Mouse (Mus musculus) NIH3T3 (cell line): ENCODE measurements around the gene Acvr2a.
A peak's percentile ranks its signal among the peaks of the same experiment; 100 is the strongest.
"Not testable (repeated sequence)": the region's sequence is repeated elsewhere in the genome, so short reads cannot be mapped to it uniquely, and the experiment has no call there.

Experiments used
- DNase-seq: peaks from one replicate; pipeline ENCODE4 v3.0.0-alpha.2; 2012; ENCODE audit warnings: low read depth

Gene Acvr2a

GRCm38 (mm10) chr2:48813371-48814222 is at the start of gene Acvr2a:
Gene Acvr2a, plus strand, starts transcription at chr2:48814109.
- DNase-seq: peak; percentile 95

- DNase-seq: no peak
Measured at GRCm38 (mm10) chr2:48766513-48766912, 47.4 kb upstream of the Acvr2a start.

DNA sequence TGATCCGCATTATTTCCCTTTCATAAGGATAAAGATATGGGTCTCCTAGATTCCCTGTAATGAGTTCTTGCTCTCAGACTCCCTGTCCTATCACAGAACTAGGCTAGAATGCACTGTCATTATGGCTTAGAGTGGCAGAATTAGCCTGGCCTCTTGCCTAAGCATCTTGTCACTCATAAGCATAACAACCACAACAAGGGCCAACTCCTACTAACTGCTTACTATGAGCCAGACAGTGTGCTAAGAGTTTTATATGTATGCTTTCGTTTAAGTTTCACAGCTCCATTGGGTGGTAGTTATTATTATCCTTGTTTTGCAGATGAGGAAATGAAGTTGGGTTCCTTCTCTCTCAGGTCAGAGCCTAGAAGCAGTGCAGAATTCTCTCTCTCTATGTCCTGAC is 46.1 kb upstream of the Acvr2a start:
- DNase-seq: no peak

DNA sequence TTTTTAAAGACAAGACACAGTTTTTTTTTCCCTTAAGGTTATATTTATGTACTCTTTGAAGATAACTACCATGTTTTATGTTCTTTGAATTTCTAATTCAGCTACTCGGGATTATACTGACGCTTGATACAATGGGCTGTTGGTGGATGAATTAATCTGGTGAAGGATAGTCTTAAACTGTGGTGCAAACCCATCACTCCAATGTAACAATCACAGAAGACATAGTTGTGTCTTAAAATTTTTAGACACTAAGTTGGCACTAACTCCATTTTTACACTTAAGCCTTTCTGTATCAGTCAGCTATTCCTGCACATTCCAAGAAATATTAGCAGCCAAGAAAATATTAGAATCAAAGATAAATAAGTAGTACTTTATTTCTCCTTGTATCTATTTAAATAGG is 45.7 kb upstream of the Acvr2a start:
- DNase-seq: no peak

DNA sequence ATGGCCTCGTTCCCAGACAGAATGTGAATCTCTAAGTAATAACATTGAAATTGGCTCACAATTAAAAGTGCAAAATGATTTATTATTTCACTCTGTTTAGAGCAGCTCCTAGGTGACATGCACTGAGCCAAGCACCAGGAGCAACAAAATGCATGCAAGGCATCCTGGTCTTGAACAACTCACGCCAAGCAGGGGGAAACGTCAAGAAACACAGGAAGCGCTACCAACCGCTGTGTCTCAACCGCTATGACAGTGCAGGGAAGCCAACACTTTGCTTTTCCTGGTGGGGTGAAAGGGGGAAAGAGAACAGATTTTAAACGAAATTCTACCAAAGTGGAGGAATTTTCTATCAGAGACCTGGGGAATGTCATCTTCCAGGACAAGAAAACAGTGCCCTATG is 43.8 kb upstream of the Acvr2a start:
- DNase-seq: no peak

GRCm38 (mm10) chr2:48770634-48771033 is 43.3 kb upstream of the Acvr2a start:
- no peak for DNase-seq

- DNase-seq: no peak
Measured at GRCm38 (mm10) chr2:48775281-48775680, 38.6 kb upstream of the Acvr2a start.

DNA sequence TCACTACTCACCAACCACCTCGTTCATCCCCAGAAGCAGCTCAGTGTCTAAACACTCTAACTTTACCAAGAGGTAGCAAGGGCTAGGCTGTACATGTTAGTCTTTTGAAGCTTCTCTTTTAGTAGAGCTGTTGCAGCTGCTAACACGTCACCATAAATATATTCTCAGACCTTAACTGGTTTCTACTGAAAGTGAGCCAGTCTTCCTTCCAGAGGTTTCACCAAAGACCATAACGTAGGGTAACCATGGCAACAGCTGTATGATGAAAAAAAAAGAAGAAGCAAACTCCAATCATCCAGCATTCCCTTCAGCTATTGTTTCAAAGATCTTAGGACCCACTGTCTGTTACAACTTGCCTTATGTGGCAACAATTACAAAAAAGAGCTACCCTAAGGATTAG is 25.0 kb upstream of the Acvr2a start:
- DNase-seq: no peak

DNA sequence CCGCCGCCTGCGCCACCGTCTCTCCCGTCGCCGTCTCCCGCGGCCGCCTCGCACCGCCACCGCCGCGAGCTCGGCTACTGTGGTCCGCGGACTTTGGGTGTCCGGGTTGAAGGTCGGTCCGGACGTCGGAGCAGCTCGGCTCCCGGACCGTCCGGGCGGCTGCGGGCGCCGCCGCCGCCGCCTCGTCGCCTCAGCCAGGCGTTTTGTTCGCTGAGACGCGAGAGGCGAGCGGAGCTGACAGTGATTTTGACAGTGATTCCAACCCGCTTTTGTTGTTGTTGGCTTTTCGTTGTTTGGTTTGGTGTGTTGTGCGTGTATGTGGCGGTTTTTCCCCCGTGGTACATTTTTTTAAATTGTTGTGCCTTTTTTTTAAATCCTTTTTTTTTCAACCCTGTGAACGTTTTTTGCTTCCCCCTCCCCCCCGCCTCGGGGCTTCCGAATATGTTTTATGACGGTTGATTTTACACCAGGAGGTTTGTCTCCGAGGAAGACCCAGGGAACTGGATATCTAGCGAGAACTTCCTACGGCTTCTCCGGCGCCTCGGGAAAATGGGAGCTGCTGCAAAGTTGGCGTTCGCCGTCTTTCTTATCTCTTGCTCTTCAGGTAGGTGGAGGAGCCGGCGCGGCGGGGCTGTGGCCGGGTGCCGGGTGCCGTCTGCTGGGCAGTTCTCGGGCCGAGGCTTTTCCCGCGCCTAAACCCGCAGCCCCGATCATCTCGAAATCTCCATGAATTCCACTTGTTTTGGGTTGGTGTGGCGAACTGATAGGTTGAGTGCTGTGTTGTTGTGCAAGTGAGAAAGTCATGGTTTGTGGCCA is 522 bp downstream of the Acvr2a start:
- peak; percentile 55 for DNase-seq

DNA sequence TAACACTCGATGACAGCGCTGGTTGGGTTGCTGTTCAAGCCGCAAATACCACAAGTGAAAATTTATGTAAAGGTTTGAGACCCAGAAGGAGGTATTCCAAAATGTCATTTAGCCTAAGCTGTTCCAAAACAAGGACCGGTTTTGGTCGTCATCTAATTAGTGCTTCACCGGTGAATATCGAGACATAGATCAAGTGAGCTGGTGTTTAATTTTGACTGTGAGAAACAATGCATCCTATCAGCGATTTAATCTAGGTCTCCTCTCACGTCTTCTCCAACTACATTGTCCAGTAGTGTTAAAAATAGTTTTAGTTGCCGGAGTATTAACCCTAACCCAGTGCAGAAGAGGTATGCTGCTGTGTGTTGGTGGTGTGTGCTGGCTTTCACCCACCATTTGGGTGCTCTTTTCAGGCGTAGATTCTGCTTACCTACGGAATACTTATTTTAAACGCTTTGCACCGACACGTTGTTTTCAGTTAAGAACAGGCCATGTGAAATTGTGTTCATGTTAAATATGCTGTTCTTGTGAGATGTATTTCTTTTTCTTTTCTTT is 1.2 kb downstream of the Acvr2a start:
- DNase-seq: no peak

- DNase-seq: no peak
Measured at GRCm38 (mm10) chr2:48816141-48817028, 2.5 kb downstream of the Acvr2a start.

DNA sequence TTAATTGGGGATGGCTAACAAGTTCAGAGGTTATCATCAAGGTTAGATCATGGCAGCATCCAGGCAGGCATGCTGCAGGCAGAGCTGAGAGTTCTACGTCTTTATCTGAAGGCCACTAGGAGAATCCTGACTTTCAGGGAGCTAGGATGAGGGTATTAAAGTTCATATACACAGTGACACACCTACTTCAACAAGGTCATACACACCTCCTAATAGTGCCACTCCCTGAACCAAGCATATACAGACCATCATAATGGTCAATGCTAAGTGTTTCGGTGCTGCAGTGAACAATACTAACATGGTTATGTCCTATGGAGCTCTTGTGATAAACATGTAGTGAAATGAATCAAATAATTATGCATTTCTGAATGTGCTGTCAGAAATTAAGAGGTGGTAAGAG is 12.0 kb downstream of the Acvr2a start:
- DNase-seq: no peak

- DNase-seq: no peak
Measured at GRCm38 (mm10) chr2:48826380-48826779, 12.5 kb downstream of the Acvr2a start.

GRCm38 (mm10) chr2:48830492-48830891 is 16.6 kb downstream of the Acvr2a start:
- DNase-seq: no peak

- no peak for DNase-seq
Measured at GRCm38 (mm10) chr2:48832305-48832704, 18.4 kb downstream of the Acvr2a start.

DNA sequence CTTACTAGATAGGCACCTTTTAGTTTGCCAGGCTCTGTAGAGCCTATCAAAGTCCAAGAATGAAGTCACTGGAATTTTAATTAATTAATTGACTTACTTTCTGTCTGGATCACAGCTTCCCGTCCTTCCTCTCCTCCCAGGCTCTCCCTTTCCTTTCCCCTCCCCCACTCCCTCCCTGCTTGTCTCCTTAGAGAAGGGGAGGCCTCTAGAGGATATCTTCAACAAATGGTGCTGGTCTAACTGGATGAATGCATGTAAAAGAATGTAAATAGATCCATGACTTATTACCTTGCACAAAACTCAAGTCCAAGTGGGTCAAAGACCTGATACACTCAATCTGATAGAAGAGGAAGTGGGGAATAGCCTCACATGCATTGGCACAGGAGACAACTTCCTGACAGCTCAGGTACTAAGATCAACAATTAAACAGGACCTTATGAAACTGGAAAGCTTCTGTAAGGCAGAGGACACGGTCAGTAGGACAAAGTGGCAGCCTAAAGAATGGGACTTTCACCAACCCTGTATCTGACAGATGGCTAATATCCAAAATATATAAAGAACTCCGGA is 20.1 kb downstream of the Acvr2a start:
- DNase-seq: no peak

DNA sequence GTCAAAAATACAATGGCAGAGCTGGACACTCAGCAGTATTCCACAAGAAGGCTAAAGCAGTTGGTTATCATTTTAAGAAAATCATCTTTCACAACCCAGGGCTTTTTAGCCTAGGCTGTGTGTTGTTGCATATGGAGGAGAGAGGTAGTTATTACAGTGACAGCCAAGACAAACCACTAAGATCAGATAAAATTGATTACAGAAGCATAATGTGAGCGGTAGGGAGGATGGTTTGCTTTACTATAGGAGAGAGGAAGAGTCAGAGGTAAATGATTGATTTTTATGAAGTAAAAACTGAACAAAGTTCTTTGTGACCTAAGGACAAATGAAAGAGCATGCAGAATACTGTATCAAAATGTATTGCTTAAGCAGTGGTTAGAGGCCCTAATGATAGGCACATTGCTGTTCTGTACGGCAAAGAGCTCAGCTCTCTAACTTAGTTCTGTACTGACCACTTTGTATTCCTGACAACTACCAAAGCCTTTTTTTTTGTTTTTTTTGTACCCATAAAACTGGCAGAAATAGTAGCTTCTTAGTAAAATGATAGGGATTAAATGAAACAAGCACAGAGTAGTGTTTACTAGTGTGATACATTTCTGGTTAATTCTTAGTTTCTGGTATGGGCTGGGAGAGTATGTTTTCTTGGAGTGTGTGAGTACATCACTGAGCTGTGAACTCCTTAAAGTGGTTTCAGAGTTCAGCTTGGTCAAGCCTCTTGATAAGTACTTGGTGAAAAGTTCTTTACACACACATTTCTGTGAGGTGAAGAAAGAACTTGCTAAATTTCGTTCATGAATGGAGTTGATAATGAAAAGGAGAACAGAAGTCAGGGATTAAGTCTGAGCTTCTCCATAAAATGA is 27.9 kb downstream of the Acvr2a start:
- DNase-seq: no peak

- peak; percentile 73 for DNase-seq
Measured at GRCm38 (mm10) chr2:48846689-48847398, 32.9 kb downstream of the Acvr2a start.

- not testable (repeated sequence) for DNase-seq
Measured at GRCm38 (mm10) chr2:48865596-48865995, 51.7 kb downstream of the Acvr2a start.
